Mouse (Mus musculus) hindbrain, embryonic 15.5 days (tissue): ENCODE data around the gene Adipor2. TPM values are rescaled to one million over a fixed set of nuclear protein-coding genes. Genes with fewer than 3 reads are reported as not detected.

ENCODE experiments used
- ATAC-seq: fragments of 200-750 bp; cut with Nextera tagmentation; 2 replicates; pipeline ENCODE4 v1.8.0; 2017; ENCODE audit warnings: low read depth, moderate number of reproducible peaks, moderate TSS enrichment; ENCODE audit not compliant: low FRiP score
- H3K27ac ChIP-seq: fragments of 300-500 bp; sonication (generic); replicated peaks from 2 replicates; pipeline ENCODE4 v1.5.1; 2015; ENCODE audit warnings: mild to moderate bottlenecking, inconsistent platforms
- H3K27me3 ChIP-seq: fragments of 300-500 bp; sonication (generic); 2 replicates; pipeline ENCODE4 v1.6.1; 2015; ENCODE audit warnings: control low read depth, inconsistent platforms
- H3K36me3 ChIP-seq: fragments of 300-500 bp; sonication (generic); 2 replicates; pipeline ENCODE4 v1.6.1; 2015; ENCODE audit warnings: control low read depth, inconsistent platforms
- H3K4me1 ChIP-seq: fragments of 300-500 bp; sonication (generic); replicated peaks from 2 replicates; pipeline ENCODE4 v1.6.1; 2015; ENCODE audit warnings: control low read depth, inconsistent platforms
- H3K4me2 ChIP-seq: fragments of 300-500 bp; sonication (generic); 2 replicates; pipeline ENCODE4 v1.6.1; 2015; ENCODE audit warnings: moderate library complexity, mild to moderate bottlenecking, inconsistent platforms
- H3K4me3 ChIP-seq: fragments of 300-500 bp; sonication (generic); 2 replicates; pipeline ENCODE4 v1.5.1; 2015; ENCODE audit warnings: mild to moderate bottlenecking, inconsistent platforms
- H3K9ac ChIP-seq: fragments of 300-500 bp; sonication (generic); 2 replicates; pipeline ENCODE4 v1.6.1; 2015; ENCODE audit warnings: inconsistent platforms
- H3K9me3 ChIP-seq: fragments of 300-500 bp; sonication (generic); 2 replicates; pipeline ENCODE4 v1.6.1; 2016; ENCODE audit warnings: control low read depth, inconsistent platforms
- WGBS: fragments of 180-500 bp; shearing (Covaris S2); methylation state at CpG from one replicate; pipeline ENCODE4 v1.1.7; 2015; 5-methylcytosine and 5-hydroxymethylcytosine counted together
- polyA plus RNA-seq: library from polyadenylated mRNA; unstranded; fragments of >200 nt; fragmentation: Nextera tagmentation; extraction: Ambion mirVana; gene quantifications from 2 replicates; pipeline ENCODE4 v1.2.1, GENCODE M21; 2015

Gene Adipor2
- polyA plus RNA-seq, 1 experiment from 2014 or later: 36.2 TPM

DNA sequence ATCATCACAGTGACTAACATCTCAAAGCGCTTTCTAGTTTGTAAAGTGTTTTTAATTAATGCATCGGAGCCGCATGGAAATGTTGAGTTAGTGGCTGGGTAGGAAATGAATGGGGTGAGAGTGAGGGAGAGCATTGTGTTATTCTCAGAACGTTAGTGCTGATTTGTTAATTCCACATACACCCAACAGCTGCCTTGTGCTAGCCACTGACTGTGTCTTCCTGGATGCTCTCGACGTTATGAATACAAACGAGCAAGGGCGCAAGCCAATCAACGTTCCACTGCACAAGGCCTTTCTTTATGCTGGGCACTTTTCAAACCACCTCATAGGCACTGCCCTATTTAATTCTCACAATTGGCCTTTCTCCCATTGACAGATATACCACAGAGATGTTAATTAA is 98.8 kb downstream of the Adipor2 start:
- Histone ChIP-seq H3K4me3 (no peak overlapping the region), H3K4me2 (no peak overlapping the region), H3K9ac (no peak overlapping the region), H3K27ac (0 out of 2 replicates have a peak overlapping the region, but pooled peaks have one; percentile 37), H3K9me3 (no peaks in the 10 kb centered on the region), H3K36me3 (peaks cover 5% of the 10 kb centered on the region; the same call in 1 of the 2 replicates), H3K4me1 (peaks cover 27% of the 10 kb centered on the region), H3K27me3 (no peaks in the 10 kb centered on the region)
- 33% methylated on average over 9 of the region's 9 CpGs for WGBS
- ATAC-seq: peak; percentile 64; the same call in 1 of the 2 replicates

DNA sequence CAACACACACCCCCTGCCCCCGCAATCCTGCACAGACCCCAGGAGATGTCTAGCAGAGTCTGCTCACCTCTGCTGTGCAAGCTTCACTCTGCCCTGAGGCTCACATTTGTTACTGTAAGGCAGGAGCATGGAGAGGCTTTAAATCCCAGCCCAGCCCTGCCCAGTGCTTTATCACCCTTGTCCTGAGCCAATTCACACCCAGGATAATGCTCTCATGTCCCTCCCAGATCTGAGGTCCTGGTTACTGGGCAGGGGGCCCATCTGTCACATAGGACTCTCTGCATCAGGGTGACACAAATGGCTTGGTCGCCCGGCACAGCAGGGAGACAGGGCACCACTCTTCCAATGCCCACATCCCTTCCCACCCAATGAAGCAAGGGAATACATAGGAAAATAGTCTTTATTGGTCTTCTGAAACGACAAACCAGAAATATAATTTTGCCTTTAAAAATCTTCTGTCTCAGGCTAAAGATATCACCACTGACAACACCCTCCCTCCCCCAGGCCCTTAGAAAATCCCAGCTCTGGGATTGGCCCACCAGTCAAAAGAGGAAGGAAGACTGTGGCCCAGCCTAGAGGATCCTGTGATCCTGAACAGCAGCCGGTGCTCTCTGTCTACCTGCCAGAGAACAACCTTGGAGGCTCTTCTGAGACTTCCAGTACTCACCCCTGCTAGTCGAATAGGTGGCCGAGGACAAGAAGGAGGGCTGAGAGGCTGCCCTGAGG is 102.6 kb downstream of the Adipor2 start:
- Histone ChIP-seq H3K9me3 (no peaks in the 10 kb centered on the region), H3K4me2 (no peak overlapping the region), H3K9ac (no peak overlapping the region), H3K36me3 (0 out of 2 replicates have a peak, but pooled peaks cover 5% of the 10 kb centered on the region), H3K4me1 (peaks cover 46% of the 10 kb centered on the region), H3K27ac (peak overlapping the region; percentile 20; the same call in 1 of the 2 replicates), H3K27me3 (no peaks in the 10 kb centered on the region), H3K4me3 (no peak overlapping the region)
- no peak for ATAC-seq
- whole genome bisulfite sequencing: 57% methylated on average over 7 of the region's 7 CpGs

DNA sequence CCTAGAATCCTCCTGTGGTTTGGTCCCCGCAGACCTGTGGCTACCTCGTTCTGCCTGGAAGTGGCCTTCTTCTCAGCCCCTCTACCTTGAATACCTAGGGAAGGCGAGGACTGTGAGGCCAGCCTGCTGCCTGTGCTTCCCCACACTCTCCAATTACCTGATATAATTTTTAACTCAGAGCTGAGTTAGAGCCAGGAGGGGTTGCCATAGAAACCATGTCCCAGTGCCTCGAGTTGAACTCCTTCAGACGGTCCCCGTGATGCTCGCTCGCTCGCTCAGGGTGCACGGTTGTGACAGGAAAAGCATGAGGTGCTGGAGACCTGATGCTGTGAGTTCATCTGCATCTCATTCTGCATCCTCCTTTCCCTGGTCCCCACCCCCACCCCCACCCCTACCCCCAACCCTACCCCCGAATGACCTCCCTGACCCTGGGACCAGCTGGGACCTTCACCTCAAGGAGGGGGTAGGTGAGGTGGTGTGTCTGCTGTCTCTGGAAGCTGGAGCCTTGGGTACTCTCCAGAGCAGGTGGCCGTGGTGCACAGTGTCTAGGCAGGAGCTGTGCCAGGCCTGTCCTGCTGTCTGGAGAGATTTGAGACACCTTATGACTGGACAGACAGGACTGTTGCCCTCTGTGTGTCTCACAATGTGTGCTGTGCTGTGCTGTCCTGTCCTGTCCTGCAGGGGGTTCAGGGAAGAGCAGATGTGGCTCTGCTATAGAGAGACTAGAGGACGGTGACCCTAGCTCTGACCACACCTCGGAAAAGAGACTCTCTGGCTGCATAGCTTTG is 103.7 kb downstream of the Adipor2 start:
- 29% methylated on average over 14 of the region's 14 CpGs for WGBS

DNA sequence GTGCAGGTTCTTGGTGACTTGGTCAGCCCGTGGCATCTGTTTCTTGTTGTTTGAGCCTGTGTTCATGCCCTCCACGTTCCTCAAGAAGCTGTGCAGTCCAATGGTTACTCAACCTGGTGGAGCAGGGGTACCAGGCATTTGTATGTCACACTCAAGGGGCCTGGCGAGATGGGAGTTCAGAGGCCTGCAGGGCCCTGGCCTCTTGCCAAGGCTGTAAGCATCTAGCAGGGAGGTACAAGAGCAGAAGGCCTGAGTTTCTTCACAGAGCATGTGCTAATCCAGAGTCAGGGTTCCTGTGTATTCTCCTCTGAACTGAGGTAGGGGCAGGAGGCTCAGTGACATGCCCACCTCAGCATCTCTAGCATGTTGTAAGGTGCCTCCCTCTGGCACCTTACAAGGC is 104.4 kb downstream of the Adipor2 start:
- Histone ChIP-seq H3K4me1 (peaks cover 40% of the 10 kb centered on the region), H3K9me3 (no peaks in the 10 kb centered on the region), H3K36me3 (no peaks in the 10 kb centered on the region), H3K27me3 (no peaks in the 10 kb centered on the region), H3K4me2 (no peak overlapping the region), H3K9ac (no peak overlapping the region), H3K4me3 (no peak overlapping the region), H3K27ac (peak overlapping the region; percentile 41)
- no peak for ATAC-seq
- WGBS: 70% methylated on average over 3 of the region's 3 CpGs

More for the DNA sequence above, 103.7 kb downstream of the Adipor2 start:
- Histone ChIP-seq H3K27ac (peak overlapping the region; percentile 41), H3K4me1 (peaks cover 44% of the 10 kb centered on the region), H3K4me3 (no peak overlapping the region), H3K27me3 (no peaks in the 10 kb centered on the region), H3K4me2 (no peak overlapping the region), H3K9me3 (no peaks in the 10 kb centered on the region), H3K9ac (no peak overlapping the region), H3K36me3 (no peaks in the 10 kb centered on the region)
- peak; percentile 78 for ATAC-seq

DNA sequence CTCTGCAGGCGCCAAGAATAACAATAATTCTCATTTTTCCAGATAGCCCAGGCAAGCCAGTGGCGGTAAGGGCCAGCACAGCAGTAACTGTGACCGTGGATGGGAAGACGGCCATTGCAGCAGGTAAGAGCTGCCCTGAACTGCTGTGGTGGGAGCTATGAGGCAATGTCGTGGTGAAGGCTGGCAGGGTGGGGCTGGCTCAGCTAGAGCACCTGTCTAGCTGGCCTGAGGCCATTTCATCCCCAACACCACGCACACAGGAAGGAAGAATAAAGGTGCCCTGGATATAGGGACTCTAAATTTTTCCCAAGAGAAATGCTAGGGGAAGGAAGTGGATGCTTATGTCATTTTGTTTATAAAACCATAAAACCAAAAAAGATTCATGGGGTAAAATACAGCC is 105.1 kb downstream of the Adipor2 start:
- 82% methylated on average over 6 of the region's 6 CpGs for WGBS
- Histone ChIP-seq H3K27ac (no peak overlapping the region), H3K9me3 (no peaks in the 10 kb centered on the region), H3K4me3 (no peak overlapping the region), H3K27me3 (no peaks in the 10 kb centered on the region), H3K9ac (no peak overlapping the region), H3K4me1 (peaks cover 44% of the 10 kb centered on the region), H3K36me3 (no peaks in the 10 kb centered on the region), H3K4me2 (no peak overlapping the region)
- no peak for ATAC-seq

DNA sequence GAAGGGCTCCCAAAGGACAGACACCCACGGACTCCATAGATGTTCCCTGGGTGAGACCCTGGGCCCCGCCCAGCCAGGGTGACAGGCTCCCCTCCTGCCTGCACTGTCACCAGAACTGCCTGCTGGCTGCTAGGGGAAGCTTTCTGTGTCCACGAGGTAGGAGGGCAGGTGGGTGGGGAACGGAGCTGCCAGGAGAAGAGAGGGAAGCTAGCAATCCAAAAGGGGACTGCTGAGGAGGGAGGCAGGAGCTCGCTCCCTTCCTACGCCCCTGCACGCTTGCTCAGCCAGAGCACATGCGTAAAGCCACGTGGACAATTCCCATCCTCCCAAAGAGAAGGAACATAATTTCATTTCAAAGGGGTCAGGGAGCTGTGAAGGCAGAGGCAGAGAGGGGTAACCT is 107.3 kb downstream of the Adipor2 start:
- no peak overlapping the region for H3K27ac ChIP-seq
- 64% methylated on average over 9 of the region's 9 CpGs for WGBS
- H3K36me3 ChIP-seq: no peaks in the 10 kb centered on the region
- no peaks in the 10 kb centered on the region for H3K9me3 ChIP-seq
- H3K27me3 ChIP-seq: no peaks in the 10 kb centered on the region
- no peak overlapping the region for H3K4me2 ChIP-seq
- no peak overlapping the region for H3K9ac ChIP-seq
- no peak overlapping the region for H3K4me3 ChIP-seq
- no peak for ATAC-seq
- peaks cover 42% of the 10 kb centered on the region for H3K4me1 ChIP-seq

DNA sequence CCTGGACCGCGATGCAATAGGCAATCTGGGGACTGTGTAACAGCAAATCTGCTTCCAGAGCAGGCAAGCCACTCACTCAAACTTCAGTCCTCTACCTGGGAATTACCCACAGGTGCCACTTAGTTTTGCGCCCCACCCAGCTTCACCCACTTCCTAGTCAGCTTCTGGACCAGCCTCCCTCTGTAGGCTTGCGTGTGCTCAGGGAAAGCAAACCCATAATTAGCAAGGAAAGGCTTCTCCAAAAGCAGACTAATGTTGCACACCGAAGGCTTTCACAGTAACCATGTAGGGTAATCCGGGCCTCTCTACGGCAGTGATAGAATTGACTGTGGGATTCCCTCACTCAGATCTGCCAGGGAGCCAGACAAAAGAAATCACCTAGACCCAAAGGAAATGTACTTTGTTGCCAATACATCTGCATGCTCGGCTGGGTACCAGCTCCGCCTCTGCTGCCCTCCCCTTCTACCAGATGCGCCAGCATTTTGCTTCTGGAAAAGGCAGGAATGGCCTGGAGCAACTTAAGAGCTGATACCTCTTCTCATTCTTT is 109.6 kb downstream of the Adipor2 start:
- ATAC-seq: no peak
- Histone ChIP-seq H3K36me3 (no peaks in the 10 kb centered on the region), H3K4me2 (no peak overlapping the region), H3K9me3 (no peaks in the 10 kb centered on the region), H3K4me1 (peaks cover 20% of the 10 kb centered on the region), H3K9ac (no peak overlapping the region), H3K27me3 (no peaks in the 10 kb centered on the region), H3K4me3 (no peak overlapping the region), H3K27ac (no peak overlapping the region)
- WGBS: 47% methylated on average over 10 of the region's 10 CpGs

DNA sequence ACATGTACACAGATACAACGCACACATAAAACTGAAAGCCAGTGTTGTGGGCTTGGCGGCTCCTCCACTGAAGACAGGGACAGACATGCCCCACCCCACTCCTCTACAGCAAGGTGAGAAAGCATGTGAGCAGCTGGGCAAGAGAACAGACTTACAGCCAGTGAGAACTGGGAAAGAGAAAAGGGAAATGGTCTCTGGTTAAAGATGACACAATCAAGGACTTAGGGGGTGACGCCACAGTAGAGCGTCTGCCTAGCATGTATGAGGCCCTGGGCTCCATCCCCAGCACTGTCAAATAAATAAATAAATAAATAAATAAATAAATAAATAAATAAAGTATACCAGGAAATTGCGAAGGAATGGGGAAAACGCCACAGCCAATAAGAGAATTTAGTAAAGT is 114.2 kb downstream of the Adipor2 start:
- Histone ChIP-seq H3K9ac (no peak overlapping the region), H3K4me1 (peaks cover 9% of the 10 kb centered on the region; the same call in 1 of the 2 replicates), H3K4me2 (no peak overlapping the region), H3K4me3 (no peak overlapping the region), H3K27me3 (no peaks in the 10 kb centered on the region), H3K36me3 (no peaks in the 10 kb centered on the region), H3K27ac (no peak overlapping the region), H3K9me3 (no peaks in the 10 kb centered on the region)
- WGBS: 91% methylated on average over 6 of the region's 6 CpGs
- no peak for ATAC-seq

Other genes with a start within 250 kb of the Adipor2 start
- 10.6 and 13.2 TPM in 2 replicates for gene Dcp1b, start 242.5 kb downstream of the Adipor2 start, polyA plus RNA-seq
- gene Cacna1c, start 221.3 kb downstream of the Adipor2 start, polyA plus RNA-seq: 6.3 and 7.0 TPM in 2 replicates
- 0.45 and 0.46 TPM in 2 replicates for gene Cacna2d4, start 181.2 kb downstream of the Adipor2 start, polyA plus RNA-seq
- gene Lrtm2, start 86.9 kb downstream of the Adipor2 start, polyA plus RNA-seq: 12.7 and 14.6 TPM in 2 replicates
- gene Fbxl14, start 62.0 kb upstream of the Adipor2 start, polyA plus RNA-seq: 2.3 and 2.4 TPM in 2 replicates
- 4.9 and 6.6 TPM in 2 replicates for gene Wnt5b, start 126.6 kb upstream of the Adipor2 start, polyA plus RNA-seq